Mouse (Mus musculus) testis, adult 2 months (tissue): ENCODE data around the gene Gc.

Experiments used
- CTCF ChIP-seq: fragments of 200-500 bp; IDR thresholded peaks from 2 replicates; pipeline ENCODE4 v1.5.1; 2012; ENCODE audit warnings: low read depth, mild to moderate bottlenecking, inconsistent platforms, low read length, moderate library complexity; ENCODE audit not compliant: control insufficient read depth, insufficient read depth, insufficient replicate concordance
- POLR2A ChIP-seq: fragments of 200-500 bp; IDR thresholded peaks from 2 replicates; pipeline ENCODE4 v1.6.1; 2012; ENCODE audit warnings: low read depth, mild to moderate bottlenecking, inconsistent platforms, low read length, moderate library complexity; ENCODE audit not compliant: control insufficient read depth

DNA sequence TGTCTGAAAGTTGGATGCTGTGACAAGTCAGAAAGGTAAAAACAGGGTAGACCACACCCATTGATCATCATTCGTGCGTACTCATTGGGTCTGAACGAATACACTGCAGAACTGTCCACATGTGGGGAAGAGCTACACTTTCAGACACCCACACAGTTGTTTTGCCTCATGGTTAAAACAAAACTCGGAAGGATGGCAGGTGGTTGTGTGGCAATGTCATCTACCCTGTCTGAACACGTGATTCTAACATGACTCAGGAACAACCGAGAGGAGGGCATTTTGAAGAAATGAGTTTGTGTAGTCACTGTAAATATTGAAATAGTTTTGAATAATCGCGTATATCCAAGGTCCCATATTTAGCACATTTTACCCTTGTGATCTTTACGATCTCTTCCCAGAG lies 8.4 kb downstream of the Gc start:
- TF ChIP-seq POLR2A, result no peak
- TF ChIP-seq CTCF, result no peak
